Mouse (Mus musculus): ENCODE measurements around the gene Ifitm1.
"Not testable (repeated sequence)": the region's sequence is repeated elsewhere in the genome, so short reads cannot be mapped to it uniquely, and the experiment has no call there.

Ifitm1 gene

DNA sequence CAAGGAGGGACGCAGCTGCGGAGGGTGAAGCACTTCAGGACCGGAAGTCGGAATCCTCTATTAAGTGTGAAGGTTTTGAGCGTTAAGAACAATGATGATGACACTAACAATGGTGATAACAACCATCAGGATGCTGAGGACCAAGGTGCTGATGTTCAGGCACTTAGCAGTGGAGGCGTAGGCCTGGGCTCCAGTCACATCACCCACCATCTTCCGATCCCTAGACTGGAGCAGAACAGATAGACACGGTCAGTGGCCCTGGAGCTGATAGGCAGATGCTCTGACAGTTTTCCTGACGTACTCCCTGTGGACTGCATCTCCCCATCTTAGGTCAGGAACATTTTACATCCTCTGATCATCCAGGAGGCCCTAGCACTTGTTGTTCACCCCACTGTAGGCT lies 42.6 kb downstream of the Ifitm1 start:
- in situ Hi-C loops (cut with MboI; ENCODE audit: low sequenced_read_pairs): loop anchor here (5.0 kb wide), 1 partner anchor 38 kb away; no protein-coding TSS in a partner anchor

GRCm38 (mm10) chr7:141010593-141010992 lies 43.6 kb downstream of the Ifitm1 start, which contains the start of gene Ifitm3:
Gene Ifitm3 (minus strand): TSS chr7:141010770.
- in situ Hi-C loops (cut with MboI; ENCODE audit: low sequenced_read_pairs): loop anchor here (5.0 kb wide), 1 partner anchor 37 kb away; no protein-coding TSS in a partner anchor

- in situ Hi-C loops (cut with MboI; ENCODE audit: low sequenced_read_pairs): loop anchor here (5.0 kb wide), 1 partner anchor 36 kb away; no protein-coding TSS in a partner anchor
Measured at GRCm38 (mm10) chr7:141011238-141011770, 44.3 kb downstream of the Ifitm1 start.

DNA sequence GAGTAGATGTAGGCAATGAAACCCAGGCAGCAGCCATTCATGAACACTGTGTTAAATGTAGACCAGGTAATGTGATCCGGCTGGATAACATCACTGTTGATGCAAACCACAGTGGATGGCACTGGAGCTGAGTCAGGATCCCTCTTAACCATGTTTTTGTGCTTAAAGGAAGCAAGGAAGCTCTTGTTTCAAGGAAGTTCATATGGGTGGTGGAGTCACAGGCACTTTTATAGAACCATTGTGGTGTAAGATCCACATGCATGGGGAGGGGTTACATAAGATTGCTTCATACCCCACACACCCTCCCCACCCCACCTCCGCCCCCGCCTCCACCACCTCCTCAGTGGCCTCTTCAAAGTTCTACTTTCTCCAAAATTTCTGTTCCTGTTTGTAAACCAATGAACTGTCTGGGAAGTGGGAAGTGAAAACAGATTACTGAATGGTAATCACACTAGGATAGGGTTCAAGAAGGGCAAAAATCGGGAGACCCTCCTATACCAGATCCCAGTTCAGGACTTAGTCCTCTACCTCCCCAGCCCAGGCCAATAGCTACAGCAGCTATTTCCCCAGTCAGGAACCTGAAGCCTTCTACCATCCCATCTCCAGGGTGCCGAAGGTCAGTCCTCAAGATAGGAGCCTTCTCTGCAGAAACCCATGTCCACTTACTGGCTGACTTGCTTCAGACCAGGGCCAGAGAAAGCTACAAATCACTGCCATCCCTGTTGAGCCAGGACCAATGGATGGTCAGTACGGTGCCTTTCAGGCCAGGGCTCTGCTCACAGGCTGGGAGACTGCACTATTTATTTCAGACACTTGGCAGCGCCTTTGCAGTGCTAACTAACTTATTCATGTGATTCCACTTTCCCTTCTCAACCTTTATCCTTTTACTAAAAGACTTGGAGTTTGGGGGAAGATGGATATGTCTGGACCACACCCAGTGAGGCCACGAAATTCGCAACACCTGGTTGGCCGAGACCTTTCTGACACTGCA lies 50.0 kb downstream of the Ifitm1 start:
- in situ Hi-C loops (cut with MboI; ENCODE audit: low sequenced_read_pairs): no loop called here

- in situ Hi-C loops (cut with MboI; ENCODE audit: low sequenced_read_pairs): not testable (repeated sequence)
Measured at GRCm38 (mm10) chr7:141017824-141018223, 50.8 kb downstream of the Ifitm1 start, which contains the start of gene Ifitm6. Gene Ifitm6 (minus strand): TSS chr7:141017924.

DNA sequence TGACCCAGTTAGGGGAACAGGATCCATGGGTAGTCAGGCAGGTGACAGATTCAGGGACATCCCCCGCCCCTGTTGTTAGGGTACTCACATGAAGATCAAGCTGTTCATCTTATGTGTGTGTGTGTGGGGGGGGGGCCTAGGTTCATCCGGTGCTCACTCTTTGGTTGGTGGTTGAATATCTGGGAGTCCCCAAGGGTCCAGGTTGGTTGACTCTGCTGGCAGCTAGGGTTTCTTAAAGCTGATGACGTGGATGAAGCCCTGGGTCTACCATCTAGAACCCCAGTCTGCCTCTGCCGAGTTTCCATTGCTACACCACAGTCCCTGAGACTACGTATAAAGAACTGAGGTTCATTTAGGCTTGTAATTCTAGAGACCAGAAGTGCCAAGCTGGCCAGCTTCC lies 52.0 kb downstream of the Ifitm1 start:
- in situ Hi-C loops (cut with MboI; ENCODE audit: low sequenced_read_pairs): no loop called here

Data from CH12F3 (cell line).